Mouse (Mus musculus) megakaryocyte progenitor cell, adult 5-6 weeks (primary cell): ENCODE measurements around the gene Cyp4x1. TPM values are rescaled to one million over a fixed set of nuclear protein-coding genes. Genes with fewer than 3 reads are reported as not detected.

Experiments used
- ATAC-seq: replicated peaks from 2 replicates; pipeline ENCODE4 v1.8.0; 2016; ENCODE audit warnings: mild to moderate bottlenecking, moderate TSS enrichment, inconsistent platforms; ENCODE audit not compliant: poor library complexity
- total RNA-seq, 2 experiments: library from RNA; stranded (forward) in 1 of 2; stranded (reverse) in 1 of 2; fragments of 157-497, 149-512 nt in 1 of 2; fragments of 200-1000 nt in 1 of 2; gene quantifications; 2 replicates each; pipeline versions ENCODE4 v1.2.3 to v1.2.4; 2015 to 2017

The Cyp4x1 gene
- total RNA-seq, 2 experiments from 2014 or later: not detected

DNA sequence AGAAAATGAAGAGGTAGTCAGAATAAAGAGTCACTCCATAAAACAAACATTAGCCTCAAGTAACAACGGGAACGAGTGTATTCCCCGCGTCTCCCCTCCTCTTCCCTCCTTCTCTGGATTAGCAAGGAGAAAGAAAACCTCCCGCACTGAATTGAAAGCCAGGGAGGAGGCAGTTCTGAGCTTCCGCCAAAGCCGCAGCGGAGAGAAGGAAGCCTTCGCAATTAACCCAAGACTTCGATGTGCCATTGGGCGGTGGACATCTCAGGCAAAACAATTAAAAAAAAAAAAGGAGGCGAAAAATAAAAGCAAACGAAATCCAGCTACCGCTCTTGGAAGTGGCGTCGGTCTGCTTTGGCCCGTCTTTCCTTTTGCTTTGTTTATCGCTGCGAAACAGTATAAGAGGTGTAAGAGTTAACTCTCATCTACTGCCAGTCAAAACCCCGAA is 75.7 kb downstream of the Cyp4x1 start:
- ATAC-seq: no peak

DNA sequence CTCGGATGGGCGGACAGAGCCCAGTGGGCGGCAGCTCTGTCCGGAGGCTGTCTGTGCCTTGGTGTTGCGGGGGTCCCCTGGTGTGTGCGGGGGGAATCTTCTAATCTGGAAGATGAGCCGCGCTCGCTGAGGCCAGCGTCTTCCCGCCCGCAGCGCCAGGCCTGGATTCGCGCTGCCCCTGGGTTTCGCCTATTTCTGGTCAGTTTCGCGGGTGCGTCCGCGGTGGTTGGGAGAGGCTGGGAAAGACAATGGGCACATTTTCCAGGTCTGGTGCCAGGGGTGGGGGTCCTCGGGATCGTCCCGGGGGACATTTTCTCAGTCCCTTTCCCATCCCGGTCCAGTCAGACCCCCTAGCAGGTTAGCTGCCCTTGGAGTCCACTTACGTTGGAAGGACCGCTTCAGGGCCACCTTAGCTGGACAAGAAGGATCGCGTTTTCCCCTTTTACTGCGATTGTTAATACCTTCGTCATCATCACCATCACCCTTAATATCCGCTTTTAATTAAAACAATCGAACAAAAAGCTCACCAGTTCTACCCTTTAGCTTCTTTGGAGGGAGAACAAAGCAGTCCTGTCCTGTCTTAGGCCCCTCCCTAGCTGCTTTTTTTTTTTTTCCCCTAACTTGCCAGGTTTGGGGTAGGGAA is 76.3 kb downstream of the Cyp4x1 start:
- ATAC-seq: peak; percentile 2; the same call in 1 of the 2 replicates

DNA sequence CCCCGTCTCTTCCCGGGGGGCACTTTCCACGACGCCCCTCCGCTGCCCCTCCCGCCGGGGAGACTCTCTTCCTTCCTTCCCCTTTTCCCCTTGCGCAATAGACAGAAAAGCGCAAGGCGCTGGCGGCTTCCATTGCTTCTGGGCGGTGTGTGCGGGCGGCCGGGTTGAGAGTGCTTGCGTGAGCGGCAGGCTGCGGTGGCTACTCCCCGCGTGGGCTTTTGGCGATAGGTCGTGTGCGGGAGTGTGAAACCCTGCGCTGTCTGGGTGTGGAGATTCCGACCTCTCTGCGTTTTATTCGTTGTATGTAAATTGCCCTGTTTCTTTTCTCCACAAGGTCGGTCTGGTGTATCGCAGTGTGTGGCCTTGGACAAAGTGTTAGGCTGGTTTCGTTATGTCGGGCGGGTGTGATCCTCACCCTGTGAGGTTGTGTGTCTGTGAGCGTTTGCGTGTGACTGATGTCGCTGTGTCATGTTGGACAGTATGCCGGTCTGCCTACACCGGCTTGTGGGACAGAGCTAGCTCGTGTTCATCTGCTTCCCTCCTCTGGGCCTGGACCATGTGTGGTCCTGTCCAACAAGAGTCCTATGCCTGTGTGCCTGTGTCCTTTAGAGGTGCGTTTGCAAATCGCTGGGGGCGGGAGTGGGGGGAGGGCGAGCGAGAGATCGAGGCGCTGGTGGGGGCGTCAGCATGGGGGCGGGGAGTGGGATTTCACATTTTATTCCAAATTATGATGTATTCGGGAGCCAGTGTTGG is 77.0 kb downstream of the Cyp4x1 start:
- ATAC-seq: peak; percentile 45

DNA sequence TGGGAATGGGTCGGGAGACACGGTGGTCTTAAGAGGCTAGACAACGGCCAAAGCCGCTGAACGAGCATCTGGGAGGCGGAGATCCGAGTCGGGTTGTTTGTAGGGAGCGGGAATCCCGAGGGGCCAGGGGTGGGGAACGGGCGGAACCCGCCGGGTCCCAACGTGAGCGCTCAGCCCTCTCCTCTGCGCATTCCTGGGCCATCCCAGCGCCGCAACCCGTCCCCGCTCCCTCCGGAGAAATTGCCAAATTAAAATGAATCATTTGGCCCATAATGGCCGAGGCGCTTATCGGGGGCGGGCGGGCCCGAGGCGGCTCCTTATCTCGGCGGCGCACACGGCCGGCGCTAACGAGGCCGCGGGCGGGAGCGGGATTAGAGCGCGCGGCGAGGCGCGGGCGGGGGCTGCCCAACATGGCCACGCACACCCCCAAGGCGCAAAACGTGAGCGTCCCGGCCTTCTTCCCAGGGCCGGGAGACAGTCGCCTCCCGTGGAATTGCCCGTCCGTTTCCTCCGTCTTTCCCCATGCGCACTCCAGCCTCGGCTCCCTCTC is 77.6 kb downstream of the Cyp4x1 start, which contains the start of gene Tal1:
Gene Tal1 (plus strand): TSS at position 56 of the 550 bp plus-strand sequence.
- ATAC-seq: peak; percentile 45

Other genes with a start within 250 kb of the Cyp4x1 start
- 0.12 and 0.29 TPM in 2 replicates for gene Foxd2, start 225.4 kb downstream of the Cyp4x1 start, total RNA-seq (2015)
- 0.27 TPM in 1 of 2 replicates, not detected in the other for gene Foxd2, start 225.4 kb downstream of the Cyp4x1 start, total RNA-seq (2017)
- gene Foxe3, start 208.3 kb downstream of the Cyp4x1 start, total RNA-seq (2015): not detected in 2 replicates
- gene Foxe3, start 208.3 kb downstream of the Cyp4x1 start, total RNA-seq (2017): not detected in 2 replicates
- 76.3 and 76.4 TPM in 2 replicates for gene Cmpk1, start 147.0 kb downstream of the Cyp4x1 start, total RNA-seq (2015)
- gene Cmpk1, start 147.0 kb downstream of the Cyp4x1 start, total RNA-seq (2017): 145 and 167 TPM in 2 replicates
- 38.4 and 42.3 TPM in 2 replicates for gene Stil, start 134.1 kb downstream of the Cyp4x1 start, total RNA-seq (2015)
- gene Stil, start 134.1 kb downstream of the Cyp4x1 start, total RNA-seq (2017): 13.2 and 13.6 TPM in 2 replicates
- 17.3 and 22.6 TPM in 2 replicates for gene Tal1, start 77.9 kb downstream of the Cyp4x1 start, total RNA-seq (2015)
- gene Tal1, start 77.9 kb downstream of the Cyp4x1 start, total RNA-seq (2017): 9.2 and 16.3 TPM in 2 replicates
- gene Pdzk1ip1, start 45.6 kb downstream of the Cyp4x1 start, total RNA-seq (2015): 5.2 and 11.2 TPM in 2 replicates
- 2.0 and 5.2 TPM in 2 replicates for gene Pdzk1ip1, start 45.6 kb downstream of the Cyp4x1 start, total RNA-seq (2017)
- gene Cyp4a29, start 107.8 kb upstream of the Cyp4x1 start, total RNA-seq (2015): not detected in 2 replicates
- not detected in 2 replicates for gene Cyp4a29, start 107.8 kb upstream of the Cyp4x1 start, total RNA-seq (2017)
- not detected in 2 replicates for gene Cyp4a12a, start 164.8 kb upstream of the Cyp4x1 start, total RNA-seq (2015)
- not detected in 2 replicates for gene Cyp4a12a, start 164.8 kb upstream of the Cyp4x1 start, total RNA-seq (2017)